Mouse (Mus musculus) heart, adult 2 months (tissue): Measurements from ENCODE around the gene Atp6v0d1.

Experiments used
- CTCF ChIP-seq: fragments of 200-600 bp; IDR thresholded peaks from 2 replicates; pipeline ENCODE4 v1.8.1; 2022; ENCODE audit warnings: antibody characterized with exemption, mild to moderate bottlenecking, moderate library complexity
- POLR2A ChIP-seq: fragments of 200-500 bp; IDR thresholded peaks from 2 replicates; pipeline ENCODE4 v1.6.1; 2011; ENCODE audit warnings: mild to moderate bottlenecking, low read depth, low read length, control low read depth; ENCODE audit not compliant: insufficient read depth

GRCm38 (mm10) chr8:105594451-105595242 lies 28.8 kb upstream of the Atp6v0d1 start:
- TF ChIP-seq POLR2A, result 0 out of 2 replicates have a peak, but pooled peaks have one; percentile 21
- TF ChIP-seq CTCF, result no peak
